Mouse (Mus musculus): ENCODE measurements at regions not wholly inside any gene's neighbourhood (a gene's known extent, or its start where the extent isn't known, plus 50 kb on each side); places are given as distances from the start of the nearest gene placed in this dataset.

GRCm38 (mm10) chr9:115775858-115776257 is 133.4 kb upstream of the Gadl1 start:
- no peak for TF ChIP-seq CTCF (IDR thresholded peaks at IDR 0.05)
- ATAC-seq (ENCODE audit: low FRiP score) (no peak), DNase-seq (ENCODE audit: low spot score) (no peak)
- no peak overlapping the region for H3K4me3 ChIP-seq (ENCODE audit: low read depth, low read length)
- H3K27me3 ChIP-seq (ENCODE audit: insufficient read depth, low read length), result no peaks in the 10 kb centered on the region
- no peaks in the 10 kb centered on the region for H3K4me1 ChIP-seq (ENCODE audit: insufficient read depth, low read length)
- no peak overlapping the region for H3K4me2 ChIP-seq (ENCODE audit: low read depth, low read length, poor library complexity, severe bottlenecking)
- no peak overlapping the region for H3K9ac ChIP-seq (replicated peaks; ENCODE audit: low read length, poor library complexity, severe bottlenecking)
- H3K9me3 ChIP-seq (ENCODE audit: low read length), result no peaks in the 10 kb centered on the region
- WGBS, result 60% methylated on average over 7 of the region's 7 CpGs
- no peaks in the 10 kb centered on the region for H3K36me3 ChIP-seq (ENCODE audit: insufficient read depth, low read length)
- 0 out of 2 replicates have a peak overlapping the region, but pooled peaks have one; percentile 26 for H3K27ac ChIP-seq (ENCODE audit: low read depth, low read length)

- Histone ChIP-seq H3K4me1 (ENCODE audit: insufficient read depth, low read length) (no peaks in the 10 kb centered on the region), H3K9ac (replicated peaks; ENCODE audit: low read length, poor library complexity, severe bottlenecking) (no peak overlapping the region), H3K36me3 (ENCODE audit: insufficient read depth, low read length) (no peaks in the 10 kb centered on the region), H3K27me3 (ENCODE audit: insufficient read depth, low read length) (no peaks in the 10 kb centered on the region), H3K4me2 (ENCODE audit: low read depth, low read length, poor library complexity, severe bottlenecking) (no peak overlapping the region), H3K4me3 (ENCODE audit: low read depth, low read length) (no peak overlapping the region), H3K9me3 (ENCODE audit: low read length) (no peaks in the 10 kb centered on the region), H3K27ac (ENCODE audit: low read depth, low read length) (no peak overlapping the region)
- 92% methylated on average over 9 of the region's 9 CpGs for WGBS
- no peak; the same call in 1 of the 2 replicates for TF ChIP-seq CTCF (IDR thresholded peaks at IDR 0.05)
- DNase-seq (ENCODE audit: low spot score), result no peak
- ATAC-seq (ENCODE audit: low FRiP score), result no peak
Measured at GRCm38 (mm10) chr9:115777097-115777864, 132.0 kb upstream of the Gadl1 start.

- no peak overlapping the region for H3K4me3 ChIP-seq (ENCODE audit: low read depth, low read length)
- 78% methylated on average over 5 of the region's 5 CpGs for WGBS
- ATAC-seq (ENCODE audit: low FRiP score) (no peak), DNase-seq (ENCODE audit: low spot score) (no peak)
- H3K27ac ChIP-seq (ENCODE audit: low read depth, low read length), result no peak overlapping the region
- no peaks in the 10 kb centered on the region for H3K36me3 ChIP-seq (ENCODE audit: insufficient read depth, low read length)
- no peaks in the 10 kb centered on the region for H3K9me3 ChIP-seq (ENCODE audit: low read length)
- H3K4me1 ChIP-seq (ENCODE audit: insufficient read depth, low read length), result no peaks in the 10 kb centered on the region
- TF ChIP-seq CTCF (IDR thresholded peaks at IDR 0.05), result no peak
- H3K27me3 ChIP-seq (ENCODE audit: insufficient read depth, low read length), result no peaks in the 10 kb centered on the region
- H3K9ac ChIP-seq (replicated peaks; ENCODE audit: low read length, poor library complexity, severe bottlenecking), result no peak overlapping the region
- no peak overlapping the region for H3K4me2 ChIP-seq (ENCODE audit: low read depth, low read length, poor library complexity, severe bottlenecking)
Measured at GRCm38 (mm10) chr9:115778862-115779261, 130.4 kb upstream of the Gadl1 start.

- no peaks in the 10 kb centered on the region for H3K9me3 ChIP-seq (ENCODE audit: low read length)
- H3K9ac ChIP-seq (replicated peaks; ENCODE audit: low read length, poor library complexity, severe bottlenecking), result no peak overlapping the region
- ATAC-seq (ENCODE audit: low FRiP score) (no peak), DNase-seq (ENCODE audit: low spot score) (no peak)
- no peak overlapping the region for H3K27ac ChIP-seq (ENCODE audit: low read depth, low read length)
- 81% methylated on average over 3 of the region's 3 CpGs for WGBS
- H3K4me3 ChIP-seq (ENCODE audit: low read depth, low read length), result no peak overlapping the region
- H3K36me3 ChIP-seq (ENCODE audit: insufficient read depth, low read length), result no peaks in the 10 kb centered on the region
- H3K4me2 ChIP-seq (ENCODE audit: low read depth, low read length, poor library complexity, severe bottlenecking), result no peak overlapping the region
- H3K4me1 ChIP-seq (ENCODE audit: insufficient read depth, low read length), result no peaks in the 10 kb centered on the region
- H3K27me3 ChIP-seq (ENCODE audit: insufficient read depth, low read length), result no peaks in the 10 kb centered on the region
- TF ChIP-seq CTCF (IDR thresholded peaks at IDR 0.05), result no peak
Measured at GRCm38 (mm10) chr9:115799330-115799729, 109.9 kb upstream of the Gadl1 start.

GRCm38 (mm10) chr9:115800624-115801023 is 108.6 kb upstream of the Gadl1 start:
- Histone ChIP-seq H3K4me1 (ENCODE audit: insufficient read depth, low read length) (no peaks in the 10 kb centered on the region), H3K4me3 (ENCODE audit: low read depth, low read length) (no peak overlapping the region), H3K27ac (ENCODE audit: low read depth, low read length) (no peak overlapping the region), H3K27me3 (ENCODE audit: insufficient read depth, low read length) (no peaks in the 10 kb centered on the region), H3K36me3 (ENCODE audit: insufficient read depth, low read length) (no peaks in the 10 kb centered on the region), H3K9me3 (ENCODE audit: low read length) (no peaks in the 10 kb centered on the region), H3K9ac (replicated peaks; ENCODE audit: low read length, poor library complexity, severe bottlenecking) (no peak overlapping the region), H3K4me2 (ENCODE audit: low read depth, low read length, poor library complexity, severe bottlenecking) (no peak overlapping the region)
- ATAC-seq (ENCODE audit: low FRiP score), result no peak
- WGBS, result 22% methylated on average over 6 of the region's 6 CpGs
- peak; percentile 16 for DNase-seq (ENCODE audit: low spot score)
- no peak for TF ChIP-seq CTCF (IDR thresholded peaks at IDR 0.05)

GRCm38 (mm10) chr9:115803071-115803470 is 106.2 kb upstream of the Gadl1 start:
- no peak for TF ChIP-seq CTCF (IDR thresholded peaks at IDR 0.05)
- H3K4me1 ChIP-seq (ENCODE audit: insufficient read depth, low read length), result no peaks in the 10 kb centered on the region
- WGBS, result 90% methylated on average over 3 of the region's 3 CpGs

More at GRCm38 (mm10) chr9:115803071-115803470, 106.2 kb upstream of the Gadl1 start:
- DNase-seq (ENCODE audit: low spot score), result no peak
- no peak overlapping the region for H3K9ac ChIP-seq (replicated peaks; ENCODE audit: low read length, poor library complexity, severe bottlenecking)
- no peak overlapping the region for H3K4me2 ChIP-seq (ENCODE audit: low read depth, low read length, poor library complexity, severe bottlenecking)
- H3K9me3 ChIP-seq (ENCODE audit: low read length), result no peaks in the 10 kb centered on the region
- H3K27ac ChIP-seq (ENCODE audit: low read depth, low read length), result no peak overlapping the region
- no peak overlapping the region for H3K4me3 ChIP-seq (ENCODE audit: low read depth, low read length)
- H3K36me3 ChIP-seq (ENCODE audit: insufficient read depth, low read length), result no peaks in the 10 kb centered on the region
- ATAC-seq (ENCODE audit: low FRiP score), result no peak
- no peaks in the 10 kb centered on the region for H3K27me3 ChIP-seq (ENCODE audit: insufficient read depth, low read length)
